Mouse (Mus musculus): ENCODE data around the gene Cep295. TPM values are rescaled to one million over a fixed set of nuclear protein-coding genes. Genes with fewer than 3 reads are reported as not detected.

The Cep295 gene
- total and polyA plus RNA-seq, 3 experiments, result 57.0 to 1,483 (median 73.3) TPM

DNA sequence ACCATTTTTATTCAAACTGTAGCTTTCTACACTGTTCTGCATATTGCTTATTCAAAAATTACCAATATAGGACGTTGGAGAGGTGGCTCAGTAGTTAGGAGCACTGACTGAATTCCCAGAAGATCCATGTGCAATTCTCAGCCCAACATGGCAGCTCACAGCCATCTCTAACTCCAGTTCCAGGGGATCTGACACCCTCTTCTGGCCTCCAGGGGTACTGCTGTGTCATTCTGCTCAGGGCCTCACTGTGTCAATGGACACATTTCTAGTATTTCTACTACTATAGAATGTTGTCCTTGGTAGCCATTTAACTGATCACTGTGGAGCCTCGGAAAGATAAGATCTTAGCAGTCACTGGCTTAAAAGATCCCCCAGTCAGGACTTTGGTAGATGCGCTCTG, 72.1 kb downstream of the Cep295 start:
- Histone ChIP-seq H3K36me3 (ENCODE audit: control insufficient read depth in 1 of 2, insufficient read depth in 2 of 2, low read length in 2 of 2) (peaks cover 0 to 33% of the 10 kb centered on the region in 2 experiments; a peak in 2 of 4 replicates), H3K9me3 (replicated peaks; ENCODE audit: insufficient read depth, low read length) (no peaks in the 10 kb centered on the region), H3K4me1 (ENCODE audit: control insufficient read depth in 1 of 2, insufficient read depth in 2 of 2, low read length in 2 of 2) (peaks cover 20 to 41% of the 10 kb centered on the region in 2 experiments), H3K4me3 (ENCODE audit: control insufficient read depth in 1 of 2, insufficient read depth in 1 of 2, low read depth in 2 of 2, low read length in 2 of 2) (no peak overlapping the region), H3K9ac (ENCODE audit: control insufficient read depth, low read depth, low read length, poor library complexity, severe bottlenecking) (no peak overlapping the region), H3K27me3 (ENCODE audit: control insufficient read depth in 1 of 2, insufficient read depth in 2 of 2, low read length in 2 of 2) (no peaks in the 10 kb centered on the region), H3K79me2 (ENCODE audit: control insufficient read depth, insufficient read depth, low read length, poor library complexity) (no peaks in the 10 kb centered on the region; the same call in 1 of the 2 replicates), H3K27ac (ENCODE audit: control insufficient read depth, low read depth, low read length) (no peak overlapping the region)
- TF ChIP-seq ZMIZ1 (IDR thresholded peaks at IDR 0.05; ENCODE audit: low read depth, low read length), result no peak
- TF ChIP-seq E2F4 (IDR thresholded peaks at IDR 0.05; ENCODE audit: borderline replicate concordance, low read depth, low read length), result no peak
- no peak for TF ChIP-seq USF1 (IDR thresholded peaks at IDR 0.05; ENCODE audit: low read depth, low read length)
- TF ChIP-seq MYB (IDR thresholded peaks at IDR 0.05; ENCODE audit: low read depth, low read length), result no peak
- TF ChIP-seq KAT2A (conservative IDR thresholded peaks at IDR 0.05; ENCODE audit: low read depth, low read length), result no peak
- TF ChIP-seq GABPA (IDR thresholded peaks at IDR 0.05; ENCODE audit: low read depth, low read length), result no peak
- TF ChIP-seq GATA1 (IDR thresholded peaks at IDR 0.05; ENCODE audit: low read depth, low read length), result 0 out of 2 replicates have a peak, but pooled peaks have one; percentile 27
- TF ChIP-seq SMC3 (IDR thresholded peaks at IDR 0.05; ENCODE audit: low read depth, low read length), result peak; percentile 83
- TF ChIP-seq JUND (IDR thresholded peaks at IDR 0.05; ENCODE audit: low read depth, low read length), result no peak
- 0 out of 2 replicates have a peak, but pooled peaks have one; percentile 6 for TF ChIP-seq MAX (IDR thresholded peaks at IDR 0.05; ENCODE audit: low read length)
- peak; percentile 69 for TF ChIP-seq ZC3H11A (IDR thresholded peaks at IDR 0.05; ENCODE audit: low read depth, low read length)
- peak; percentile 83 for TF ChIP-seq RAD21 (IDR thresholded peaks at IDR 0.05; ENCODE audit: low read depth, low read length)
- no peak for TF ChIP-seq CHD2 (IDR thresholded peaks at IDR 0.05; ENCODE audit: low read length)
- TF ChIP-seq TBP (IDR thresholded peaks at IDR 0.05; ENCODE audit: low read depth, low read length), result 0 out of 2 replicates have a peak, but pooled peaks have one; percentile 11
- TF ChIP-seq EP300 (IDR thresholded peaks at IDR 0.05; ENCODE audit: low read depth in 1 of 2, low read length in 2 of 2), result no peak
- TF ChIP-seq CTCF (IDR thresholded peaks at IDR 0.05 in 2 of 3, conservative IDR thresholded peaks at IDR 0.05 in 1 of 3; ENCODE audit: control insufficient read depth in 1 of 3, insufficient read depth in 1 of 3, low read depth in 2 of 3, low read length in 3 of 3, poor library complexity in 1 of 3, severe bottlenecking in 1 of 3), result peak; percentile 76 to 96 (median 90)
- peak; percentile 80 for DNase-seq (ENCODE audit: low read depth, low spot score)

DNA sequence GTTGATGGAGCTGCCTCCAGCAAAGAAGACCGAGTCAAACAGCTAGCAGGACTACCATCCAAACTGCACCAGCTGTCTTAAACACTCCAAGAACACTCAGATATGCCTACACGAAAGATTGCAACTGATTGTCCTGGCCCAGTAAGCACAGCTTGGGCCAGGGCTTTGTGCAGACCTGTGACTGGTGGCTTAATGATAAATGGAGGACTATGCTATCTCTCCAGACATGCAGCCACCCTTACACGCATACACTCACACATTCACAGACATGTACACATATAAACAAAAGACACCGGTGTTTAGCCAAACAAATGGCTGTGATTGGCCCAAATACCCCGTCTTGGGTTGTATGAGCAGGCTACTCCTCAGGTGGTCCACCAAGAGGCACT, 77.1 kb downstream of the Cep295 start:
- Histone ChIP-seq H3K36me3 (ENCODE audit: control insufficient read depth in 1 of 2, insufficient read depth in 2 of 2, low read length in 2 of 2) (peaks cover 18 to 23% of the 10 kb centered on the region in 2 experiments), H3K27me3 (ENCODE audit: control insufficient read depth in 1 of 2, insufficient read depth in 2 of 2, low read length in 2 of 2) (no peaks in the 10 kb centered on the region), H3K4me3 (ENCODE audit: control insufficient read depth in 1 of 2, insufficient read depth in 1 of 2, low read depth in 2 of 2, low read length in 2 of 2) (peak overlapping the region; percentile 59 to 75)

More for the DNA sequence above, 77.1 kb downstream of the Cep295 start:
- TF ChIP-seq CHD1 (IDR thresholded peaks at IDR 0.05; ENCODE audit: low read depth, low read length), result no peak; the same call in 1 of the 2 replicates
- no peak for TF ChIP-seq ZMIZ1 (IDR thresholded peaks at IDR 0.05; ENCODE audit: low read depth, low read length)
- TF ChIP-seq EP300 (IDR thresholded peaks at IDR 0.05; ENCODE audit: low read depth in 1 of 2, low read length in 2 of 2), result peak; percentile 35 to 41
- TF ChIP-seq SIN3A (IDR thresholded peaks at IDR 0.05; ENCODE audit: low read length), result no peak
- TF ChIP-seq TCF12 (IDR thresholded peaks at IDR 0.05; ENCODE audit: low read depth, low read length), result peak; percentile 43; the same call in 1 of the 2 replicates
- TF ChIP-seq GATA1 (IDR thresholded peaks at IDR 0.05; ENCODE audit: low read depth, low read length), result 0 out of 2 replicates have a peak, but pooled peaks have one; percentile 26
- TF ChIP-seq ETS1 (IDR thresholded peaks at IDR 0.05; ENCODE audit: low read depth, low read length), result peak; percentile 32; the same call in 1 of the 2 replicates
- no peak for TF ChIP-seq MAFK (IDR thresholded peaks at IDR 0.05; ENCODE audit: borderline replicate concordance, low read depth, low read length)
- no peak for TF ChIP-seq POLR2AphosphoS2 (IDR thresholded peaks at IDR 0.05; ENCODE audit: low read length)
- no peak for TF ChIP-seq POLR2A (IDR thresholded peaks at IDR 0.05; ENCODE audit: control insufficient read depth in 1 of 2, insufficient read depth in 1 of 2, low read depth in 1 of 2, low read length in 2 of 2, poor library complexity in 1 of 2)
- TF ChIP-seq MYC (IDR thresholded peaks at IDR 0.05; ENCODE audit: low read depth, low read length), result no peak
- TF ChIP-seq KAT2A (conservative IDR thresholded peaks at IDR 0.05; ENCODE audit: low read depth, low read length), result no peak
- TF ChIP-seq UBTF (IDR thresholded peaks at IDR 0.05; ENCODE audit: borderline replicate concordance, insufficient read depth, low read depth, low read length), result no peak
- TF ChIP-seq MEF2A (IDR thresholded peaks at IDR 0.05; ENCODE audit: extremely low read depth, insufficient replicate concordance, low read depth, low read length, poor library complexity, severe bottlenecking), result no peak
- 0 out of 2 replicates have a peak, but pooled peaks have one; percentile 14 for TF ChIP-seq MYB (IDR thresholded peaks at IDR 0.05; ENCODE audit: low read depth, low read length)
- no peak for TF ChIP-seq MXI1 (IDR thresholded peaks at IDR 0.05; ENCODE audit: low read depth, low read length)
- TF ChIP-seq TAL1 (IDR thresholded peaks at IDR 0.05; ENCODE audit: low read length), result peak; percentile 69
- TF ChIP-seq RCOR1 (IDR thresholded peaks at IDR 0.05; ENCODE audit: low read depth, low read length), result peak; percentile 43; the same call in 1 of the 2 replicates
- Histone ChIP-seq H3K79me2 (ENCODE audit: control insufficient read depth, insufficient read depth, low read length, poor library complexity) (peaks cover 32% of the 10 kb centered on the region), H3K9me3 (replicated peaks; ENCODE audit: insufficient read depth, low read length) (no peaks in the 10 kb centered on the region), H3K4me1 (ENCODE audit: control insufficient read depth in 1 of 2, insufficient read depth in 2 of 2, low read length in 2 of 2) (peaks cover 10 to 25% of the 10 kb centered on the region in 2 experiments), H3K27ac (ENCODE audit: control insufficient read depth, low read depth, low read length) (peak overlapping the region; percentile 50), H3K9ac (ENCODE audit: control insufficient read depth, low read depth, low read length, poor library complexity, severe bottlenecking) (peak overlapping the region; percentile 72)
- DNase-seq (ENCODE audit: low read depth, low spot score), result no peak

Measured in MEL (cell line).